Mouse (Mus musculus): ENCODE measurements at regions not wholly inside any gene's neighbourhood (a gene's known extent, or its start where the extent isn't known, plus 50 kb on each side); places are given as distances from the start of the nearest gene placed in this dataset.

DNA sequence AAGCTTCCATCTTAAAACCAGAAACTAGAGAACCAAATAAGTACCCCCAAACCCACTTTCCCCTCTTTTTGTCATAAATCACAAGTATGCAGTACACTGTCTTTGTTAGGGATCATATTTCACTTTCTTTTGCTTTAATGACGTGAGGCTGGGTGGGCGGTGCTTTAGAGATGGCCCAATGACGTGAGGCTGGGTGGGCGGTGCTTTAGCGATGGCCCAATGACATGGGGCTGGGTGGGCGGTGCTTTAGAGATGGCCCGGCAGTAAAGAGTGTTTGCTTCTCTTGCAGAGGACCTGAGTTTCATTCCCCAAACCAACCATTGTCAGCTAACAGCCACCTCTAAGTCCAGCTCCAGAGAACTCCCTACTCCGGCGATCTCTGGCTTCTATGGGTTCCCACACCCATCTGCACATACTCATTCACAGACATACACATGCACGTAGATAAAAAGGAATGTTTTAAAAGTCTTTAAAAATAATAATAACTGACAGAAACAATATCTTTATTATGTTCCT is 59.2 kb upstream of the Siah3 start:
- no peak for DNase-seq (ENCODE audit: low read depth)
- TF ChIP-seq POLR2A (IDR thresholded peaks at IDR 0.05; ENCODE audit: borderline replicate concordance, extremely low read depth, insufficient read depth, insufficient read length, poor library complexity, severe bottlenecking), result no peak
- TF ChIP-seq CTCF (IDR thresholded peaks at IDR 0.05; ENCODE audit: borderline replicate concordance, extremely low read depth, insufficient read depth, insufficient read length), result no peak

- no peak for DNase-seq (ENCODE audit: low read depth)
Measured at GRCm38 (mm10) chr14:75399678-75400077, 56.1 kb upstream of the Siah3 start.

GRCm38 (mm10) chr14:75402483-75403103 is 53.2 kb upstream of the Siah3 start:
- TF ChIP-seq CTCF (IDR thresholded peaks at IDR 0.05; ENCODE audit: borderline replicate concordance, extremely low read depth, insufficient read depth, insufficient read length), result no peak
- TF ChIP-seq POLR2A (IDR thresholded peaks at IDR 0.05; ENCODE audit: borderline replicate concordance, extremely low read depth, insufficient read depth, insufficient read length, poor library complexity, severe bottlenecking), result no peak
- DNase-seq (ENCODE audit: low read depth), result peak; percentile 31

More at GRCm38 (mm10) chr14:75399678-75400077, 56.1 kb upstream of the Siah3 start:
- TF ChIP-seq POLR2A (IDR thresholded peaks at IDR 0.05; ENCODE audit: borderline replicate concordance, extremely low read depth, insufficient read depth, insufficient read length, poor library complexity, severe bottlenecking), result no peak
- no peak for TF ChIP-seq CTCF (IDR thresholded peaks at IDR 0.05; ENCODE audit: borderline replicate concordance, extremely low read depth, insufficient read depth, insufficient read length)

All from brain, embryonic 14.5 days (tissue).